8 mouse cellular contexts compared by ENCODE assay signal in the genomic region with DNA sequence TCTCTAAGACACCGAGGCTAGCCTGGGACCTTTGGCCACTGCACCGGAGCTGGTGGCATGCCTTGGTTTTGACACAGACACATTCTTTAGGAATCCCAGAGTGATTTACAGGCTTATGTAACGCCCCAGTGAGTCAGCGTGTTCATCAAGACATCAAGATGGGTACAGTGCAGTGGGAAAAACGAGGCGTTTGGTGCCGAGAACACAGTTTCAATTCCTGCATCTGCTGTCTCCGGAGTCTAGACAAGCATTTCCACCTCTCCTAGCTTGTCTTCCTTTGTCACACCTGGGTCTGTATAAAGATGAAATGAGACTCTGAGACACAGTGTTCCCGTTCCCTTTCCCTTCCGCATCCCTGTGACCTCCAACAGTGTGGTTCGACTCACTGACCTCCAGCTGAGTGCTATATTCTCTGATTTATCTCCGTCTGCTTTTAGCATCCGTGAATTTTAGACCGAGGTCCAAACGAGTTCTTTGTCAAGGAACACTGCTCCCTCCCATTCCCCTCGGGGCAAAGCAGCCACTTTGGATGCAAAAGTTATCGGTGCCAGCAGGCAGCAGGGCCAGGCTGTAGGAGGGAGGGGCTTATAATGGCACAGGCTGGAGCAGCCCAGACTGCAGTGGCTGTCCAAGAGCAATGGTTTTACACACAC. TPM values are rescaled to one million over a fixed set of nuclear protein-coding genes. Genes with fewer than 3 reads are reported as not detected.
DNase-seq lines count a peak whose midpoint lies in the region; ATAC-seq and TF ChIP-seq lines count a peak whose summit lies in the region.

No protein-coding gene starts in this region.

- H3K9me3 ChIP-seq in hindbrain, embryonic 13.5 days: no peaks in the 10 kb centered on the region
- no peaks in the 10 kb centered on the region for H3K9me3 ChIP-seq in intestine, embryonic 16.5 days (ENCODE audit: control insufficient read depth, low read length)

- intact Hi-C loops in left cerebral cortex, postnatal 10 days (cut with DNase I): no loop called here
- intact Hi-C loops in left cerebral cortex, postnatal 14 days (cut with DNase I): no loop called here

- DNase-seq in left cerebral cortex, adult 11 months (ENCODE audit: low spot score): peak; percentile 61
- DNase-seq in left cerebral cortex, postnatal 10 days (ENCODE audit: extremely low spot score in 1 of 2, low spot score in 2 of 2): no peak
- DNase-seq in cerebellum, adult 2 months: peak; percentile 62 to 65
- DNase-seq in left cerebral cortex, postnatal 14 days (ENCODE audit: low spot score in 2 of 2): peak; percentile 51 to 61

- H3K36me3 ChIP-seq in hindbrain, embryonic 13.5 days: no peaks in the 10 kb centered on the region
- no peaks in the 10 kb centered on the region for H3K36me3 ChIP-seq in intestine, embryonic 16.5 days (ENCODE audit: control insufficient read depth, insufficient read depth, low read length)

- peak overlapping the region; percentile 29; the same call in 1 of the 2 replicates for H3K27ac ChIP-seq in cerebellum, adult 2 months (ENCODE audit: insufficient read depth, low read length)
- peak overlapping the region; percentile 49 for H3K27ac ChIP-seq in hindbrain, embryonic 13.5 days
- no peak overlapping the region for H3K27ac ChIP-seq in intestine, embryonic 16.5 days (ENCODE audit: low read length)

- H3K27me3 ChIP-seq in cerebellum, adult 2 months (ENCODE audit: control insufficient read depth, insufficient read depth, low read length): no peaks in the 10 kb centered on the region
- H3K27me3 ChIP-seq in hindbrain, embryonic 13.5 days: no peaks in the 10 kb centered on the region
- H3K27me3 ChIP-seq in intestine, embryonic 16.5 days (replicated peaks; ENCODE audit: control insufficient read depth, insufficient read depth, low read length): no peaks in the 10 kb centered on the region

- H3K4me3 ChIP-seq in cerebellum, adult 2 months (replicated peaks; ENCODE audit: insufficient read depth, low read depth, low read length): peak overlapping the region; percentile 50
- H3K4me3 ChIP-seq in hindbrain, embryonic 13.5 days: peak overlapping the region; percentile 19; the same call in 1 of the 2 replicates
- H3K4me3 ChIP-seq in intestine, embryonic 16.5 days (ENCODE audit: low read length): no peak overlapping the region

- TF ChIP-seq POLR2A in cerebellum, adult 2 months (IDR thresholded peaks at IDR 0.05; ENCODE audit: borderline replicate concordance, insufficient read depth, low read length): no peak

- WGBS in cerebellum, adult 2 months: 9% methylated on average over 17 of the region's 17 CpGs
- 38% methylated on average over 17 of the region's 17 CpGs for WGBS in hindbrain, embryonic 13.5 days
- WGBS in intestine, embryonic 16.5 days: 58% methylated on average over 17 of the region's 17 CpGs

- TF ChIP-seq CTCF in cerebellum, adult 2 months (IDR thresholded peaks at IDR 0.05; ENCODE audit: borderline replicate concordance, insufficient read depth, low read depth, low read length): no peak

- H3K9ac ChIP-seq in hindbrain, embryonic 13.5 days: peak overlapping the region; percentile 30; the same call in 1 of the 2 replicates
- no peak overlapping the region for H3K9ac ChIP-seq in intestine, embryonic 16.5 days (ENCODE audit: low read depth, low read length)

- peak; percentile 79 for ATAC-seq in hindbrain, embryonic 13.5 days (ENCODE audit: low FRiP score)
- no peak for ATAC-seq in intestine, embryonic 16.5 days
- ATAC-seq in granulocyte monocyte progenitor cell, adult 5-6 weeks (replicated peaks; ENCODE audit: poor library complexity, severe bottlenecking): no peak
- ATAC-seq in monocyte, adult 5-6 weeks (replicated peaks; ENCODE audit: insufficient number of reproducible peaks, low FRiP score, low TSS enrichment, poor library complexity, severe bottlenecking): no peak

- H3K4me1 ChIP-seq in cerebellum, adult 2 months (ENCODE audit: control insufficient read depth, insufficient read depth, low read length): no peaks in the 10 kb centered on the region
- H3K4me1 ChIP-seq in hindbrain, embryonic 13.5 days (replicated peaks): peaks cover 14% of the 10 kb centered on the region
- no peaks in the 10 kb centered on the region for H3K4me1 ChIP-seq in intestine, embryonic 16.5 days (ENCODE audit: control insufficient read depth, insufficient read depth, low read length)

- H3K4me2 ChIP-seq in hindbrain, embryonic 13.5 days: peak overlapping the region; percentile 43
- no peak overlapping the region for H3K4me2 ChIP-seq in intestine, embryonic 16.5 days (ENCODE audit: low read depth, low read length)

RNA-seq across cellular contexts. Expression of a gene that starts 21.9 kb away (rescaled TPM):
- 10 to 100 TPM; 72.5 to 73.8 TPM for total RNA-seq in left cerebral cortex, postnatal 10 days (2021)
- polyA plus RNA-seq in cerebellum, adult 2 months (2012; rRNA removed): 95.8 and 99.2 TPM in 2 replicates
- 63.0 and 67.1 TPM in 2 replicates for polyA plus RNA-seq in hindbrain, embryonic 13.5 days (2015; fragmentation: Nextera tagmentation; extraction: Ambion mirVana)
- 10 to 100 TPM; 73.9 to 77.1 TPM for total RNA-seq in left cerebral cortex, postnatal 14 days (2021)
- 58.1 and 60.9 TPM in 2 replicates for polyA plus RNA-seq in intestine, embryonic 16.5 days (2015; fragmentation: Nextera tagmentation; extraction: Ambion mirVana)
- total RNA-seq in granulocyte monocyte progenitor cell, adult 5-6 weeks (2014; fragmentation: Nextera tagmentation): 61.7 and 68.5 TPM in 2 replicates
- total RNA-seq in granulocyte monocyte progenitor cell, adult 5-6 weeks (2017): 17.2 and 18.8 TPM in 2 replicates
- total RNA-seq in monocyte, adult 5-6 weeks (2017): 8.2 to 43.3 TPM (median 18.0 TPM) in 3 replicates

Comparison
In these comparisons a context has a peak if more than half of its experiments do, and no peak if none do; other contexts are left out.
1. DNase-seq: peak in left cerebral cortex, adult 11 months (single experiment), cerebellum, adult 2 months (2 of 2) and left cerebral cortex, postnatal 14 days (2 of 2); none in left cerebral cortex, postnatal 10 days (0 of 2).